Mouse (Mus musculus) spleen, postnatal 14 days (tissue): ENCODE results near the gene Rtl9.

Source experiments
- DNase-seq, 2 experiments: peaks; one replicate each; pipeline ENCODE4 v3.0.0; 2021 to 2022; ENCODE audit warnings: low spot score in 2 of 2

Gene Rtl9

DNA sequence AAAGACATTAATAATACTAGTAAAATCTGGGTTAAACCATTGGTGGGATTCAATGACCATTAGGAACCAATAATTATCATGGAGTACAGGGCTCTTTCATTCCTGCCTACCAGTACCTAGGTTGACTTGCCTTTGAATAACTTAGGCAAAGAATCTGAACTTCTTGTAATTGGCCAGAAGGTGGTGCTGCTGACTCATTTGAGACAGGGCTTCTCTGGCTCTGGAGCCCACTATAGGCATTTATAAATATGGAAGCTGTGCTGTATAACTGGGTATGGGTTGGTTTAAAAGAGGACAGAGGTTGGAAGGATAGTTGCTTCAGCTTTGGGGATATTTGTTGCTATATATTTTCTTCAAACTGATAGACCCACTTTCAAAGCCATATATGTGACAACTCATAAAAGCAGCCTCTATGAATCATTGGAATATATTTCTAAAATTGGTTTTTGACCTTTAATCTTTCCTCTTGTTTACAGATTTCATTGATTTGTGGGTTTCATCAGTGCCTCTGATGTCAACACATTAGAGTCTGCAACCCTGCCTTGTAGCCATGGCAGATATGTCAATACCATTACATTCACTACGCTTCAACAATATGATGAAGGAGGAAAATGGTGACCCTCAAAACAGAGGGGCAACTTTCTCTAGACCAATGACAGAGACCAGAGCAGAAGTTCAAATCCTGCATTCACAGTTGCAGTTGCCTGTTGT, at the start of gene Rtl9:
Gene Rtl9 (plus strand): TSS at position 551 of the 711 bp plus-strand sequence.
- no peak for DNase-seq

DNA sequence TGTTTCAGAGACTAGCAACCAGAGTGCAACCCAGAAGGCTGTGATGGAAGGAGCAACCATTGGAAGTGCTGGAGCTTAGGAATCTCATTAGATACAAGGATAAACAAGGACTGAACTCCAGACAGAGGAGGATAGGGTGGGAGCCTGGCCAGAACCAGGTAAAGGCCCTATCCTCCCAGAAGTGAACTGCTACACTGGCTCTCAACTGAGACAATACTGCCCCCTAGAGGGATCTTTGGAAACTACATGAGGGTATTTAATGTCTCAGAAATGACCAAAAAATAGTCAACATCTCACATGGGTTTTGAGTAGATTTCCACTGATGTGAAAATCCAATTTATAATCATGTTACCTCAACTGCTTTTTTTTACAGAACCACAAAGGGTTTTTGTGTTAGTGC, 47.9 kb upstream of the Rtl9 start:
- DNase-seq: no peak

DNA sequence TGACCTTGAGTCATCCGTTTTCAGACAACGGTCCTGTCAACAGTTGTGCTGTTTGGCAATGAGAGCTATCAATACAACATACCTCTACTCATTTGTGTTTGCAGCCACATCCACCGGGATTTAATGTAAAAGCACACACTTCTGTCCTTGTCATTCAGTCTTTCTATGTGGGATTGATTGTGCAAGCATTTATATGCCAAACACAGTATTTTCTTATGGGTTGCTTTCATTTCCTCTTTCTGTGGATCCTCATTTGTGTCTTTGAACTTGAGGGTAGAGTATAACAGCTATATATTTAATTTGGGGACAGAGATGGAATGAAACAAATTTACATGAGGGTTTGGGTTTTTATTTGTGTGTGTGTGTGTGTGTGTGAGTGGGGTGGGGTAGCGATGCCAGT, 47.5 kb upstream of the Rtl9 start:
- no peak for DNase-seq

DNA sequence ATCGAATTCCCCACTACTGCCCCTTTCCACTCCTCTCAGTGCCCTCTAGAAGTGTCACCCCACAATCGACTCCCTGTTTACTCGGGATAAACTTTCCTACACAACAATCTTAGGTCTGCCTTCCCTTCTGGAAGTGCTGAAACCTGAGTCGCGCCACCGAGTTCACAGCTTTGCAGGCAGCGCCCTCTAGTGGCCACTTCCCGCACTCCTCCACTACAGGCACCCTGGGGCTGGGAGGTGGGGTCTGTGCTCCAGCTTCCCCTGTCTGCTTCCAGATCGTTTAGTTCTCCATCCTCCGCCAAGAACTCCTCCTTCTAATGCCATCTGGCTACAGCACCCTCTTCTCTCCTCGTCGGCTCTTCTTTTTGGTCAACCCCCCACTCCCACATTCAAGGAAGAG, 40.6 kb upstream of the Rtl9 start:
- peak; percentile 25 to 63 for DNase-seq

DNA sequence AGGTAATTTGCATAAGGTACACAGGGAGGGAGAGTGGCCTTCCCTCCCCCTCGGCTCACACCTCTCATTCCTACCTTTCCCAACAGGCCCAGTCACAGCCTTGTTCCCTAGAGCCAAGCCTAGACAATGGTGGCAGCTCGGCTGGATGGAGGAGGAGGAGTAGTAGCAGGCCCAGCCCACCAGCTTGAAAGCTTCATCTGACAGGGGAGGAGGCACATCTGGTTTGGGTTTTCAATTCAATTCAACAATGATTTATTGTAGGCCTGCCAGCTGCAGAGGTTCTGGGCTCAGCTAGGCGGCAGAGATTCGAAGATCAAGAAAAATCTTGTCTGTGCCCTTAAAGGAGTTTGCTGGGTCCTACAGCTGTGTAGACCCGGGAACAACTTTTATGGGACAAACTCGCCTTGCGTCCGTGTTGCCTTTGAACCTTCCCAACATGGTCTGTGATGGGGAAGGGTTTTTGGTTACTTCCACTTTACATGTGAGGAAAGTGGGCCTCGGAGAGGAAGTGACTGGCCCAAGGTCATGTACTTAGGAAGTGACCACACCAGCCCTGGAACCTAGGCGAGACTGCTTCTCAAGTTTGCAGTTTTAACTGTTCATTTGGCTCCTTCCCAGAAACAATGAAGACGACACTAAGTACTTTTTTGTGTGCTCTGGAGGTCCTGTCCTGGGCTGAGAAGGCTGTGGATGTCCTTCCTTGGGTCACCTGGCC, 36.6 kb upstream of the Rtl9 start:
- DNase-seq: no peak

DNA sequence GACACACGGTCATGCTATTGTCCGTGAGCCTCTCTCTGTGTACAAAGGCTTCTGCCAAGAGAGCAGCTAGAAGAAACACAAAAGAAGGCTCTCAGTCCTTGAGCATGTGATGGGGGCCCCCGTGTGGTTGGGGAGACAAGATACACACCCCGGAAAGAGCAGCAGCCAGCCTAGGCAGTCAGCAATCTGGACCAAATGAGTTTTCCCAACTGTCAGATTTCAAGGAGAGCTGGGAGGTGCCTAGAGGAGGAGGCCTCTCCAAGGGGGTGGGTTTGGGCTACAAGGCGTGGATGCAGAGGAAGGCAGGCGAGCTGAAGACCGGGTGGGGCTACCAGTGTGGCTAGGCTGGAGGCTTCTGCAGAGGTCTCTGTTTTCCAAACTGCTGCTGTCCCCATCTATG, 35.6 kb upstream of the Rtl9 start:
- DNase-seq: no peak

DNA sequence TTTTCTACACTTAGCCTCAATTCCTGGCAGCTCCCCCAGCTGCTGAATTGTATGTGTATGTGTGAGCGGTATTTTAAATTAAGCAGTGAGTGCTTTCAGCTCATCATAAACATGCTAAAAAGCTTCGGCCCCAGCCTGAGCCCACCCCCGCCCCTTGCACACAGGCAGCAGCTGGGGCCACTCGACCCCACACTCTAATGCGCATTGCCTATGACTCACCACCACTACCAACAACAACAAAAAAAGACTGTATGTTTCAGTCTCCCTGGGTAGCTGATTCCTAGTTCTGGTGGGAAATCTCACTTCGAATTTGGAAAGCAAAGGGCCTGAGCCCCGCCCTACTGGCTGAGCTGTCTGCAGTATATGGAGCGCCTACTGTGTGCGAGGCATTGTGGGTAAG, 35.1 kb upstream of the Rtl9 start:
- no peak for DNase-seq

DNA sequence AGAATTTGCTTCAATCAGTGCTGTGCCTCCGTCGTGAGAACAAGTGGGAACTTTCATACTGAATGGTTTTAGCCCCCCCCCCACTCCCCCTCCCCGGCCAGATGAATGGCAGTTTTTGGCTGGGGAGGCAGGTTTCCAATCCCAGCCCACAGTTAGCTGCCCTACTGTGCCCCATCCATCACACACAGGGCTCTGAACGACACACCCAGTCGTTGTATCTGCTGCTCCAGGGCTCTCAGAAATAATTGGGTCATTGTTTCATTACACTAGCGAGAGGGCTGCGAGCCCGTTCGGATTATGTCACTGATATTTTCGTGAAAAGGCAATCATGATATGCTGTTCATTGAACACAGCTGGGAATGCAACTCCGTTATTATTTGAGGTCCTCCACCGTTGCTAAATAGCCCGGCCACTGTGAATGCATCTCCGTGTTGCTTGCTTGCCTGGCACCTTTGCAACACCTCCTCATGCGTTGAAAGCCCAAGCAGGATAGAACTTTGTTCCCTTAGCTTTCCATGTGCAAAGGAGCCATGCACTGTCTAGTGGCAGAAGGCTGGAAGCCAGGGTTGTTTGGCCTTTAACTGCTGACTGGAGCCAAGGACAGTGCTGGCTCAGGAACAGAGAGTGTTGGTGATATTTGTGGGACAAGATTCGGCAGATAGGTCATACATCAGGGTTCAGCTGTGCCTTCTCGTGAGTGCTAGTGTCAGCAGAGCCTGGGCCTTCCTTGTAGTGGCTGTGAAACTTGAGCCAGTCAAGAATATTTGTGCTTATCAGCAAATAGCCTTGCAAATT, 32.9 kb upstream of the Rtl9 start:
- no peak for DNase-seq

DNA sequence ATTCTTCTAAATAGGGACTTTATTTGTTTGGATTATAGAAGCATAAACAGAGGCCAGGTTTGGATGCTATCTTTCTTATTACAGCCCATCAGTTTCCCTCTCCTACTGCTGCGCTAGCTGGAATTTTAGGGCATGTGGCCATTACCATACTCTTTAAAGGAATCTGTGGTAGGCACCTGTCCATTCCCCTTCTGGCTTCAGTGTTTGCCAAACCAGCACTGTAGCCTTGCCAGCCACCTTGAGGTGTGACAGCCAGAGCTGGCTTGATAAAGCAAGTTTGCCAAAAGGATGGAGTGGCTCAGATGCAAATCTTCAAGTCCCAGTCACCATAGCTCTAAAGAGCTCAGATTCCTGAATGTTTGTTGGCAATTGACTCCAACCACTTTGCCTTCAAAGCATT, 32.3 kb upstream of the Rtl9 start:
- no peak for DNase-seq

DNA sequence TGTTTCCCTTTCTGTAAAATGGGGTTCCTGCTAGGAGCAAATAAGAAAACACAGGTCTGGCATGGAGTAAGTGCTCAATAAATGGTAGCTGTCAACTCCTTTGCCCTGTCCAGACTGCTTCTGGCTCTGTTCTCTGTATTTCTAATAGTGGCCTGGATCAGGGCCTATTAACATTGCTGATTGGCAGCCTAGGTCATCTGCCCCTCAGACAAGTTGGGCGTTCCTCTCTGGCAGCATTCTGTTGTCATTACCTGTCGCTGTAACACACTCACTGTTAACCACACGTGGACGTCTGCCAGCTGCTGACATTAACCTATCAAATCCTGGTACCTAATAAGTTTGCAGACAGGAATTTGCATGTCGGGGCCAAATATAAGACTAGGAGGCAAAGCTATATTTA, 31.8 kb upstream of the Rtl9 start:
- DNase-seq: no peak

DNA sequence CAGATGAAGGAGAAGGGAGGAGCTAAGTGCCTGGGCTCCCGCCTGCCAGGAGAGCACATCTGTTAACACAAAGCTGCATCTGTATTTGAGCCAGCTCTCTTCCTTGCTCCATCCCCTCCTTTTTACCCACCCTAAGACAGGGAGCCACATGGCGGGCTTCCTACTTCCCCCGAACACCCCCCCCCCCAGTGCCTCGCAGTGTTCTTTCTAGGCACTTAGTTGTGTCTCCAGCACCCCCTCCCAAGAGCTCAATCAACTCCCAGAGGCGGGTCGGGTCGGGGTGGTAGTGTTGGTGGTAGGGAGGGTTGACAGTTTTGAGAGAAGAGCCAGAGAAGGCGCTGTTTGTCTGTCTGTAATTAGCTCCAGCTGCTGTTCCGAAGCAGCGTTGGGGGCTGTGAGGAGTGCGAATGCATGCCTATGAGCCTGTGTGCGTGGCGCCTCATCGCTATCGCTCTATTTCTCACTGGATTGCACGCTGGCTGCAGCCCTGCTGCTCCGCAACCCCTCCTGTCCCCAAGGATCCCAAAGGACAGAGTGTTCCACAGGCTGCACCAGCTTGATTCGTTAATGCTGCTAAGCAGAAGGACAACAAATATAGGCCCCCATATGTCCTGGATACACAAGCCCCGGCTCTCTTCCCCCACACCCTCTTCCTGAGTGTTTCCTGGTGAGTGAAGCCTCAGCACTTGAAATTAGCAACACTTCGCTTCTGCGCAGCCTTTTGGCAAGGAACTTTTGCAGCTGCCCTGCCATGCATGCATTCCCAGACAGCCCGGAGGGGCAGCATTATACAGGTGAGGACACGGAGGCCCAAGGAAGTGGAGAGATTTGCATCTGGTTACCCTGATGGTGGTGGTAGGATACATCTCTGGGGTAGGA, 18.7 kb upstream of the Rtl9 start:
- DNase-seq: no peak

DNA sequence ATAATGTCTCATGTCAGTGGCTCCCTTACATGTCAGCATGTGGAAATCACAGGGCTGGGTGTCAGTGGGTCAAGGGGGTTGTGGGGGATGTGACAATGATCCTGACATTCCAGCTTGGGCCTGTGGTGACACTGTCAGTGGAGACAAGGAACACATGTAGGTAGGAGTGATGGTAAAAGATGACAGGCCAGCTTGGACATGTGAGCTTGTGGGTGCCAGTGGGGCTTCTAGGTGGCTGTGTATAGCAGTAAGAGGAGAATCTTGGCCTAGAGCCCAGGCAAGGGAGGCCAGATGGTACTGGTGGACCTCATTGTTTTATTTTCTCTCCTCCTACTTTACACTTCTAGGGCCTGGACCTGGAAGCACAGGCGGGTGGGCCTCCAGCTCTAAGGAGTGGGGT, 16.7 kb upstream of the Rtl9 start:
- no peak for DNase-seq

DNA sequence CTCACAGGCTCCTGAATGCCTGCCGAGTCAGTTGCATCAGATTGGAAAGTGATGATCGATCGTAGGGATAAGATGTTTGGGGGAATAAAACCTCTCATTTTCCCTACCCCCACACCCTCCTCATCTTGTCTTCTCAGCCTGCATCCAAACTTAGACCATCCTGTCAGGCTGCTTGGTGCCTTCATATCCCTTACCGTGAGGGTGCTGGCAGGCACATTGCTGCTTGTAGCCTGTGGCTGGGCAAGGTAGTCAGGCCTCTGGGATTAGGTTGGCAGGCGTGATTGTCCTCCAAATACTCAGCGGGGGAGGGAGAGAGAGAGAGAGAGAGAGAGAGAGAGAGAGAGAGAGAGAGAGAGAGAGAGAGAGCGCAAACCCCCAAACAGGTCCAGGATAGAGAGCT, 11.2 kb upstream of the Rtl9 start:
- no peak for DNase-seq

DNA sequence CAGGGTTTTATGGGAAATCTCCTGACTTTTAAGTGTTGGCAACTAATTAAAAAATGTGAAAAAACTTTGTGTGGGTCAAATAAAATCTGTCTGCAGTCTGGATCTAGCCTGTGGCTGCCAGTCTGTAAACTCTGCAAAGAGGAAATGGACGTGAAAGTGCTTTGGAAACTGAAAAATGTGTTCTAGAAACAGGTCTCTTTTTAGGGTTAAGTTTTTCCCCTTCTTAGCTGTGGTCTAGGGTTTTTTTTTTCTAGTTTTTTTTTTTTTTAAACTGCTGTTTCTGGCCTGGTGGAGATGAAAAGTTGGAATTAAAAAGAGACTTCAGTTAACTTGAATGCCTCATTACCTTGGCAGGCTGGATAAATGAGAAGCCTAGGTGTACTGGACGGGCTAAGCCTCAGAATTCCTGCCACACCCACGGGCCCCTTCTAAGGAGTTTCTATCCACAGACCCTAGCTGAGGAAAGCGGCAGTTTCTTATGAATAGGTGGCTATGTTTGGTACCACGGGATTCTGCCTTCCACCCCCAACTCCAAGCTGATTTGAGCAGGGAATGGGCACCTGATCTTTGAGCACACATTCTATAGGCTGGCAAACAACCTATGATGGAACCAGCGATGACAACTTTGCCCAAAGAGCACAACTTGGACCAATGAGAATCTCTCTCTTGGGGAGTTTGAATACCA, 8.3 kb upstream of the Rtl9 start:
- DNase-seq: no peak

DNA sequence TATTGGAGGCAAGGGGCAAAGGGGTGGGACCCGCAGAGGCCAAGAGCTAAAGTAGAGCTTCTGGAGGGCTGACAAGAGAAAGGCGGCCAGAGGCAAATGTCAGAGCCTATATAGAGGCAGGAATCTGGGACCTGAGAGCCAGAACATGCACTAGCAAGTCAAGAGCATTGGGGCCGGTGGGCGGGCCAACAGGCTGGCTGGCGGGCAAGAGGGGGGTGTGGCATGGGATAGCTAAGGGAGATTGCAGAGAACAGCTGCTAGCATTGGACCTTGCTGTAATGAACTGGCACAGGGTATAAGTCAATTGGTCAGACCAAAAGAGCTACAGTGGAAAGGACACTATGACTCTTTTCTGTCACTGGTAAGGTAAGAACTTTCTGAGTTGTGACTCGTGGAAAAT, 1.8 kb upstream of the Rtl9 start:
- no peak for DNase-seq

DNA sequence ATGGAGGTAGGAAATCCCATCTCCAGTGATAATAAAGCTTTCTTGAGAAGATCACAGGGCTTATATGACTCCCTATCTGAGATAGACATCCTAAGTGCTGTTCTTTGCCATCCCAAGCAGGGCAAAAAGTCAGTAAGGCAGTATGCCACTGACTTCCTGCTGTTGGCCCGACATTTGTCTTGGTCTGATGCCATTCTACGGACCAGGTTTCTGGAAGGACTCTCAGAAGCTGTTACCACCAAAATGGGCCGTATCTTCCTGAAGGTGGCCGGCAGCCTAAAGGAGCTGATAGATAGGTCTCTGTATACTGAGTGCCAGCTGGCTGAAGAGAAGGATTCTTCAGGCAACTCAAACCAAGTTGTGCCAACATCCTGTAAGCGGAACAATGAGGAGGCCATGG, 3.8 kb downstream of the Rtl9 start:
- DNase-seq: no peak

DNA sequence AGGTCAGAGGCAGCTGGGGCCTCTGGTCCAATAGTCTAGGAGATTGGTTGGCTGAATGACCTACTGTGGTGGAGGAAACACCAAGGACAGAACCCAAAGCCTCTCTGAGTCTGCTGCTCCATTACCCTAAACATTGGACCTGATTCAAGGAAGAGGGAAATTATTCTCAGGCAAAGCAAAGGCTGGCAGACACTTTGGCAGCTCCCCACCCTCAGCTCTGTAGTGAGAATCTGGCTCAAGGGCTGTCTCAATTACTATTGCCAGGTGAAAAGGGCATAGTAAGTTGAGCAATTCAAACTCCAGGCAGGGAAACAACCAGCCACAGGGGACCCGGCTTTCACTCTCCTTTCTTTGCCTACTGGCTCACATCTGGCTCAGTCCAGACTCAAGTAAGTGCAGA, 6.5 kb downstream of the Rtl9 start:
- DNase-seq: no peak

DNA sequence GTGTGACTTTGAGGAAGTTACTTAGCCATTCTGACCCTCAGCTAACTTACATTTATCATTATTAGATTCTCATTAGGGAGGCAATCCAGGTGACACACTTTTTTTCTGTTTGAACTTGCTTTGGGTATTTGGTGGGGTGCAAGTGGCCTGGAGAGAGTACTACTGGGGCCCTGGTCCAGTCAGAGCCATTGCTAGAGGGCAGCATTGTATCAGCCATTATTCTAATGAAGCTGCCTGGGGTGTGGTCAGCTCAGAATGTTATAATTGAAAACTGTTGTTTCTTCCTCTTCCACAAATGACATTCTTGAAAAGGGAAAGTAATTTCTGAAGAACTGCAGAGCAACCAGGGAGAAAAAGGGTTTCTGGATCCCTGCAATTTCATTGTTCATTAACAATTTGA, 13.2 kb downstream of the Rtl9 start:
- no peak for DNase-seq
